Mouse (Mus musculus) layer of hippocampus, adult 9-11 months (tissue): ENCODE data around the gene Rnf183.

ENCODE experiments used
- DNase-seq: peaks from one replicate; pipeline ENCODE4 v3.0.0; 2022

Rnf183 gene

DNA sequence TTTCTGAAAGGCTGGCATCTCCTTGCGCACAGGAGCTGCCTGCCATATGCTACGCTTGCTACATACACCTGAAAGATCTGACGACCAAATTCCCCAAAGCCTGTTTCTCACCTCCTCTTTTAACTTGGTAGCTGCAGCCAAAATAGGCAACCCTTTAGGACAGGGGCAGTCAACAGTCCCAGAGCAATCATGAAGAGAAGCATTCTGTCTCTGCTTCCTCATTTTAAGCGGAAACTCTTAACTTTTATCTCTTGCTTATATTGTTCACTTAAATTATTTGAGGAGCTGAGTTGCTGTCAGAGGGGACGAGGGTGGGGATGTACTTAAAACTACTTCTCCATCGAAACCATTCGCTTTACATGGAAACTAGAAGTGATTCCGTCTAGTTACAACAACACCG lies 5.4 kb downstream of the Rnf183 start:
- DNase-seq: no peak

DNA sequence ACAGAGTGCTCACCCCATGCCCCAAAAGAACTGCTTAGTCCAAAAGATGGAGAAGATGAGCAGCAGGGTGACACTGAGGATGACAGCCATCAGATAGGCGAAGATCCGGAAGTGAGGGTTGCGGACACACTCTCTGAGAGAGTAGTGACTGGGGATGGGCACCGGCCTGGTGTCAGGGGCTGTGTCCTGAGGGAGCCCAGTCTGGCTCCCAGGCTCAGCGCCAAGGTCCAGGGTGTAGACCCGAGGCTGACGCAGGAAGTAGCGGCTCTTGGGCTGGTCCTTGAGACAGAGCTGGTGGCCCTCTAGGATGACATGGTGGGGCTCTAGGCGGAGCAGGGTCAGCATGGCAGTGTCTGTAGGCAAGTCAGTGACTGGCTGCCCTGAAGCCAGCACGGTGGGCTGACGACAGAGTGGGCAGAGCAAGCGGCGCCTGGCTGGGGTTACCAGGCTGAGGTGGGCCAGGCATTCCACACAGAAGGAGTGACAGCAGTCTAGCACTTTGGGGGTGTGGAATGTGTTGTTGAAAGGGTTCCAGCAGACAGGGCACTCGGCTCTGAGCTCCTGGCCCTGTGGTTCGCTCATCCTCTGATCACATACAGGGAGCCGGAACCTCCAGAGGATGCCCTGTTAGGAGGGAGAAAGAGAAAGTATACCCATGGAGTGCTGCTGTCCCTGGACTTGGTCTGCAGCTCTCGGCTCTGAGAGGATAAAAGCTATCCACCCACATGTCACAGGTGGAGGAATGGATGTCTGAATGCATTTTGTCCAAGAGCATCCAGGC lies 6.9 kb downstream of the Rnf183 start:
- DNase-seq: no peak

DNA sequence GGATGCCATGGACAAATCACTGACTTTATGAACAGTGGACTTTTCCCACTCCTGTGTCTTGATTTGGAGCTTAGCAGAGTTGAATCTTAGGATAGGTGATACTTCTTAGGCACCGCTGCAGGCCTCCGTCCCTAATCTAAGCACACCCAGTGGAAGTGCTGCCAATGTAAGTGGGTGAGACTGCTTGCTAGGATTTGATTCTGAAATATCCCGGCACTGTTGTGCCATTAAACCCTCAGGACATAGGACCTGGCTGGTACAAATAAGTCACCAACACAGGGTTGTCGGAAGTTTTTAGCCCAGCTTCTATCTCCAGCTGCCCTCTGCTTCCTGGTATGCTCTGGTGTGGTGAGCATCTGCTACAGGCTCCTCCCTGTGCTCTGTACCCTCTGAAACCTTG lies 9.2 kb downstream of the Rnf183 start:
- no peak for DNase-seq

DNA sequence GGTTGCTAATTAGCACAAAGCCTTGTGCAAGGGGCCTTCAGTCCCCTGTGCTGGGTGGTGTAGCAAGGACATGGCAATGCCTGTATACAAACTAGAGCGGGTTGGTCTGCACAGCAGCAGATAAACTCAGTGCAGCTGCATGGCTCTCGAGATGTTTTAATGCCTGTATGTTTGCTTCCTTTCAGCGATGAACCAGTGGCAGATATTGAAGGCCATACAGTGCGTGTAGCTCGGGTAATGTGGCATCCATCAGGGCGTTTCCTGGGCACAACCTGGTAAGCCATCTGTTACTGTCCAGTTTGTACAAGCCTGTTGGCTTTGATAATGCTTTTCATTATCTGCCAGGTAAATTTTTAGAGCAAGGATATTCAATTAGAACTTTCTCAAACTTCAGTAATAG lies 16.0 kb downstream of the Rnf183 start:
- DNase-seq: no peak

DNA sequence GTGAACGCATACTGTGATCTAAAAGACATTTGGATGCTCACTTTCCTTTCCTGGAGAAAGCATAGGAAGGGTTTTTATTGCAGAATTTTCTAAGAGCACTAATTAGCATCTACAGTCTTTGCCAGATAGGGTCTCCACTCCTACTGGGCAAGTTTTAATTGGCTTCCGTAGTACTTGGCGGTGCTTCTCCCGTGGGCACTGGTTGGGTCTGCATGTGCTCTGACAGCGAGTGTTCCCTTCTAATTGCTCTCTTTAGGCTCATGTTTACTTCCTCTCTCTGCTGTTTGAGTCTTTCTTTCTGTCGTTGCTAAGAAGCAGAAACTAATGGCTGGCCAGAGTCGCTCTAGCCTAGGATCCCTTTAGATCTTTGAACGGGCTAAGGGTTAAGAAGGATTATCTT lies 16.6 kb downstream of the Rnf183 start:
- peak; percentile 45 for DNase-seq

DNA sequence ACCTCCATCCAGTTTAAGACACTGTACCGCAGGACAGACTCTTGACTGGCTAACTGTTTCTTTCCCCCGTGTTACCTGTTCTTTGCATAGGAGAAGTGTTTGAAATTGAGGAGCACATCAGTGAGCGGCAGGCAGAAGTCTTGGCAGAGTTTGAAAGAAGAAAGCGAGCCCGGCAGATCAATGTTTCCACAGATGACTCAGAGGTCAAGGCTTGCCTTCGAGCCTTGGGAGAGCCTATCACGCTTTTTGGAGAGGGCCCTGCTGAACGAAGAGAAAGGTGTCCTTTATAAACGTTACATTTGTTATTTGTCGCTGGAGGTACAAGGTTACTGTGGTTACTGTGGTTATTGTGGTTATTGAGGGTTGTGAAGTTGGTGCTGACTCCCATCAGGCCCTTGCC lies 23.4 kb downstream of the Rnf183 start:
- no peak for DNase-seq

DNA sequence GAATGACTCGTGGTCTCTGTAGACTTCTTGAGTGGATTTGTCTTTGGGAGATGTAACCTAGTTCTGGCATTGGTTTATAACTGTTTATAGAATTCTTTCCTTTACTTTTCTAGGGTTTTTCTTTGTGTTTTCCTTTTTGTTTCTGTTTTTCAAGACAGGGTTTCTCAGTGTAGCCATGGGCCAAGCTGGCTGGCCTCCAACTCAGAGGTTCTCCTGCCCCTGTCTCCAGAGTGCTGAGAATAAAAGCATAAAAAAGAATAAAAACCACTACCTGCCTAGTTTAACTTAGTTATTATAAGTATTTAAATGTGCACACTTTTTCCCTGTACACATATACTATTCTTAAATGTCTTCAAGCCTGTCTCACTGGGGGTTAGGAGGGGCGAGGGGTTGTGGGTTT lies 24.7 kb downstream of the Rnf183 start:
- DNase-seq: no peak

DNA sequence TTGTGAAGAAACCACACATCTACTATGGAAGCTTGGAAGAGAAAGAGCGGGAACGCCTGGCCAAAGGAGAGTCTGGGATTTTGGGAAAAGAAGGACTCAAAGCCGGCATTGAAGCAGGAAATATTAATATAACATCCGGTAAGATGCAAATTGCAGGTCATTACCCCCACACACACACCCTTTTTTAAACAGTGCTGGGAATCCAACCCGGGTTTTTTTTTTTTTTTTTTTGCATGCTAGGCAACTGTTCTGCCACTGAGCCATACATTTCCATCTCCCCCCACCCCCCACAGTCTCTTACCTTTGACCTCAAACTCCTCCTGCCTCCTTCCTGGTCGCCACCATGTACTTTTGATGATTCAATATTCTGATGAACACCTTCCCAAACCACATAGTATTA lies 25.4 kb downstream of the Rnf183 start:
- DNase-seq: no peak

DNA sequence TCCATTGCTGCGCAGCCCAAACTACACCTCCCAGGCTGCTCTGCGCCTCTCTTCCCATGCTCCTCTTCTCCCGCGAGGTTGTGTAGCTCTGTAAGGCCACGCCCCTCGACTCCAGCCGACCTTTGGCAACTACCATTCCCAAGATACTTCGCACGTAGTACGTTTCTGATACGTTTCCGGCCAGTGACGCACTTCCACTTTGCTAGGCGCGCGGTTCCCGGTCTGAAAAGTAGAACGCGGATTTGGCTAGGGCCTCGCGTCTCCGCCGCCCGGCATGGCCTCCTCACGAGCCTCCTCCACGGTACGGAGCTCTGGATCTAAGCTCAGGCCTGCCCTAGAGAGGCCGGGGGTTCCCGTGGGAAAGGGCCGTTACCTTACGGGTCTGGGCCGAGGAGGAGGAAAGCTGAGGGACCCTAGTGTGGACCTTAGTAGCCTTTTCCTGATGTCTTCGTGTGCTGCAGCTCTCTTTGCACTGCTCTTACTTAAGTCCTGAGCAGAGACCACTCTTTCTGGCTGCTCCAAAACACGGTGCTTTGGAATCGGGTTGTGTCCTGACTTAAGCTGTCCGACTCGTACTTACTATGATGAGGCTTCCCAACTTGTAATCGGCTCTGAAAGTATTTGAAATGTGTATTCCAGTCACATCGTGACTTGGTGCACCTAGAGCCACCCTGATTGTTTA lies 26.3 kb downstream of the Rnf183 start, which contains the start of the genes Cdc26 and Prpf4:
Gene Cdc26, minus strand, starts transcription at position 42 of the 682 bp plus-strand sequence.
Gene Prpf4, plus strand, starts transcription at position 197 of the 682 bp plus-strand sequence.
- peak; percentile 99 for DNase-seq

DNA sequence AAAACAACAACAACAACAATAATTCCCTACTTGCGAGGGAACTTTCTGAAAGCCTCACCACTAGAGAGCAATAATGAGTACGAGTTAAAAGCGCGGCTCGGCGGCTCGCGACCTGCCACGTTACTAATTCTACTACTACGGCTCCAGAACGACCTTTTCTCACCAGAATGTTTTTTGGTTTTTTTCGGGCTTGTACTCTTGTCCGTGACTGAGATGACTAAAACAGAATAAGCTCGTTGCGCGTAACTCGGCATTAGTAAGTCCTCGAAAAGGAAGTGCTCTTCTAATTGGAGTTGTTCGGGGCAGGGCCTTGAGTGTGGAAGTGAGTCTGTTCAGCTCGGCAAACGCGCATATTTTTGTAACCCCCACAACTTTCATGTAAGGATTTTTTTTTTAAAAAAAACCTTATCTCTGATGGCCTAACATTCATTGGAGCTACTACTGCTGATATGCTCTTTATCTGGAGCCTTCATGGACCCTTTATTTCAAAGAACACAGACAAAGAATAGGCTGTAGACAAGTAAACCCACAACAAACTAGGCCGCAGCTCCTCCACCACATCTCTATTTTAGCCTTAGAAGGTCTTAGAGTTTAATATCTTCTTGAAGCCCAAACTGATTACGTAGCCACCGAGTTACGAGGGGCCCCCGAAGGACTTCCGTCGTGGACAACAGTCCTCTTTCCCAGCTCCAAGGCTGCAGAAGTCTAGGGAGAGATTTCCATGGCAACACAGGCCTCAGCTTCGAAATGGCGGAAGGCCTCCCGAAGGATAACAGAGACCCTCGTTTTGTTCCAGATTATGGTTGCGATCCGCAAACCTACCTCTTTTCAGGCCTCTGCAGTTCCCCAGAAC lies 27.1 kb downstream of the Rnf183 start:
- DNase-seq: peak; percentile 42

DNA sequence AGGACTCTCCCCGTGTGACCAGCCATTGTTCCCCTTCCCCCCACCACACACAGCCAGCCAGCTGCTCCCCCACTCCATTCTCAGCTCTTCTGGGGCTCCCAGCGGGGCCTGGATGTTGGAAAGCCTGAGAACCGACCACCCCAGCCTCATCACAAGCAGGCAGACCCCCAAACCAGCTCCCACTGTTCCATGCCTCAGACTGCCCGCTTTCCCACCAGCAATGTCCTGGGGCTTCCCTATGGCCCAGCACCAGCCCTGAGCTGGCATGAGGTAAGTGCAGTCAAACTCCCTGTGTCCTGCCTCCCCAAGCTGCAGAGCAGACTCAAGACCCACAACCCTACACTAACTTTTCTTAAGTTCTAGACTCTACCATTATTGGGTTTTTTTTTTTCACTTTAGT lies 28.9 kb downstream of the Rnf183 start:
- DNase-seq: no peak

DNA sequence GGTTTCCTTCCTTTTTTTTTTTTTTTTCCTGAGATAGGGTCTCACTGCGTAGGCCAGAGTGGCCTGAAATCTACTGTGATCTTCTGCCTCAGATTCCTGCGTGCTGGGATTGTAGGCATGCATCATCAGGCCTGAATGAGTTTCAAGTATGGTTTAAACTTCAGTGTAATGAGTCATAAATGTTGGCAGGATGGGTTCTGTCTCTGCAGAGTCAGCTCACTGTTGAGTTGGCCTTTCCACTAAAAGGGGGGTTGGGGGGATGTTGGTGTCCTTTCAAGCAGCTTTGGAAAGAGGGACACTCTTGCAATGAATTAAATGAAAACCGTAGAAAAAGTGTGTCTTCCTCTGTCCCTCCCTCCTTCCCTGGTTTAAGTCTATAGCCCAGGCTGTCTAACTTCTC lies 36.1 kb downstream of the Rnf183 start:
- peak; percentile 26 for DNase-seq

DNA sequence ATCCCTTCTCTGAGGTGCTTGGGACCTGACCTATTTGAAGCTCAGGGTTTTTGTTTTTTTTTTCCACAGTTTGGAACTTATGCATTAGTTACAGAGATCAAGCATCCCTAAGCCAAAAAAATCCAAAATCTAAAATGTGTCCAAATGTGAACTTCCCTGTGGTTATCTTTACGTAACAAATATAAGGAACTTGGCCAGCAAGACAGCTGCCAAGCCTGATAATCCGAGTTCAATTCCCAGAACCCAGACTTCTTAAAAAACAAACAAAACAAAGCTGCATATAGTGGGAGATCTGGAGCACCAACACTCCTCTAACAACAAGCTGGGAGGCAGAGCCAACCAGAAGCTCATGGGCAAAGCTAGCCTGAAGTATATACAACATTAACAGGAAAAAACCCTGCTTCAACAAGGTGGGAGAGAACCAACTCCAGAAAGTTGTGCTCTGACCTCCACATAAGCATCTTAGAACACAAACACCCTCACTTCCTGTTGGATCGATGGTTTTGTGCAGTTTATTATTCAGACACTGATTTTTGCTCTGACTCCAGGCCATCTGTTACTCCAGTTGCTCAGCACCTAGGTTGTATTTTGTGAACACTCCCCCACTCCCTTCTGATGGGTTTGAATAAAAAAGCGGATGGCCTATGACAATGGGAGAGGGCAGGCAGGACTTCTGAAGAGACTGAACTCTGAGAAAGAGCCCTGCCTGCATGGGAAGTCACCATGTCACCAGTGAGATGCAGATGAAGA lies 37.3 kb downstream of the Rnf183 start:
- DNase-seq: peak; percentile 48

DNA sequence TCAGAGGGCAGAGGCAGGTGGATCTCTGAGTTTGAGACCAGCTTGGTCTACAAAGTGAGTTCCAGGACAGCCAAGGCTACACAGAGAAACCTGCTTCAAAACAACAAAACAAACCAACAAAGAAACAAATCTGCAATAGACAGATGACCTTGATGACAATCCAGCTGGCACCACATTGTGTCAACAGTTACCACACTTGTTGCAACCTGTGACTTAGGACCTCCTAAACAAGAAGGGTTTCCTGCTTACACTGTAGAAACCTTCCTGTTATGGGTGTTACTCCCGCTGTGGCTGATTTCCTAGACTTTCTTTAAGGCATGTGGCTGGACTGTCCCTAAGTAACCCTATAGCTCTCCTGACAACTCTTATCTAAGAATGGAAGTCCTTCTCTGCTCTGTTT lies 39.2 kb downstream of the Rnf183 start:
- DNase-seq: no peak

DNA sequence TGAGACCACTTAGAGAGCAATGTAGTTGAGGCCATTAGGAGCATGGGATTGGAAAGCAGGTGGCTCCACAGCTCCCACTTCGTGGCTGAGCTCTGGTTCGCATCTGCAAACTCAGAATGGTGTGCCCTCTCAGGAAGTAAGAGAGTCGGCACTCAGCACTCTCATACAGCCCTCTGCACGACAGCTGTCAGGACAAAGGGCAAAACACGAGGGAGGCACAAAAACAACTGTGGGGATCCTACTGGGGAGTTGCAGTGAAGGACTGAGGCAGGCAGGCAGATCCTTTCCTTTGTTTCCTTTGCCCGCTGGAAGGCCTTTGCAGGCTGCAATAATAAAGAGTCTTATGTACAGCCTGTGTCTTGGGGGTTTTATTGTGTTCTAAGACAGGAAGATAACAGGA lies 41.6 kb downstream of the Rnf183 start:
- DNase-seq: no peak

DNA sequence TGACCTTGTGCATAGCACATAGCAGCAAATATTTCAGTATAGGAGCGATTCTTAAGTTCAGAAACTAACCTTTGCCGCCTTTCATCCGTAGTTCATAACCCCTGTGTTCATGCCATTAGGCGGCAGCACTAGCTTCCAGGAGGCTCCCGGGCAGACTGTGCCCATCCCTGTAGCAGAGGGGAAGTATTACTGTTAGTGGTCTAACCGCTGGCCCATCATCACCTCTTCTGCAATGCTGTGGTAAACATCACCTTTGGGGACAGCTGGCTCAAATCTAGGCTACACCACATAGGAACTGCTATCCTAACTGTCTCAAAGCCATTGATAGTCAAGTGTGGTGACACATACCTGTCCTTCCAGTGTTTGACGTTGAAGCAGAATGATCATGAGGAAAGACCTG lies 43.2 kb downstream of the Rnf183 start:
- no peak for DNase-seq

DNA sequence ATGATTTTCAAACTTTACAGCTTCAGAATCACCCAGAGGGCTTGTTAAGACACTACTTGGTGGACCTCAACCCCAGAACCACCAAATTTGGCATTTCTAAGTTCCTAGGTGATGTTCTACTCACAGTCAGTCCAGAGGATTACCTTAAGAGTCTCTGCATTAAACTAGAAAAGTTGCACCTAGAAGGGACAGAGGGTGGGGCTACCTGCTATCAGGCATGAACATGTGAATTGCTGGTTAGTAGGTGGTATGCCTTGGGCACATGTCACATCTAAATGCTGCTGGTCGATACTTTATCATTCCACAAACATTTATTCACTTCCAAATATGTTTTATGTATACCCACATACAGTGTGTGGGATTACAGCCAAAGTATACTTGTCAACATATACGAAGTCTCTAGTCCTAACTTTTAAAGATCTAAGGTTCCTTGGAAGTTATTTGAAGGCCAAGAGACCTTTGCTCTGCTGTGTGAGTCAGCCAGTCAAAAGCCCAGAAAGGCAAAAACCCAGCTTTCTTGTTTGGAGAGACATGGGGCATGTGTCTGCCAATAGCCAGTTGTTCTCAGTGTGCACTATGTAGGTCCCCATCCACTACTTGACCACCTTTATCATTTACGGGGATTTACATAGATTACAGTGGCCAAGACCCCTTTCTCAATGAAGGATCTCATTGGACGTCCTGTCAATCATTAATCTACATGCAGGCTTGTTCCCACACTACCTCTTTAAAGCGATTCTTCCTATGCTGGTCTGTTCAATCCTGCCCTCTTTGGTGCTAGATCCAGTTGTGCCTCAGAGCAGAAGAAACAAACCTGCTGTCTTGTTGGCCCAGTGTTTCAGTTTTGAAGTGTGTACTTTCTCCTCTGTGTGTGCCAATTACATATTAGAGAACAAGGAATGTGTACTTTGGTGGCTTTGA lies 45.2 kb downstream of the Rnf183 start:
- no peak for DNase-seq

DNA sequence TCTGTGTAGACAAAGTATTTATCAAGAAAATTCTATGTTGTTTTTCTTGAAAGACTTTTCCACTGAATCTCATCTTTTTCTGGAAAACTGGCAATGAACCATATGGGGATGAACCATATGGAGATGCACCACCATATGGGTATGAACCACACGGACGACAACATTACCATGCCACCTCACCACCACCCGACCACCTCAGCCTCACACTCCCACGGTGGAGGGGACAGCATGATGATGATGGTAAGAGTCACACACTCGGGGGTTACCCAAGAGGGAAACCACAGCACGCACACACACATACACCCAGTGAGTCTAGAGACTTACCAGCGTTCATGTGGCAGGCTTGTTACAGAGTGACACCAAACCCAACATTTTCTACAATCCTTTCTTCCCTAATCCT lies 49.6 kb downstream of the Rnf183 start:
- no peak for DNase-seq

DNA sequence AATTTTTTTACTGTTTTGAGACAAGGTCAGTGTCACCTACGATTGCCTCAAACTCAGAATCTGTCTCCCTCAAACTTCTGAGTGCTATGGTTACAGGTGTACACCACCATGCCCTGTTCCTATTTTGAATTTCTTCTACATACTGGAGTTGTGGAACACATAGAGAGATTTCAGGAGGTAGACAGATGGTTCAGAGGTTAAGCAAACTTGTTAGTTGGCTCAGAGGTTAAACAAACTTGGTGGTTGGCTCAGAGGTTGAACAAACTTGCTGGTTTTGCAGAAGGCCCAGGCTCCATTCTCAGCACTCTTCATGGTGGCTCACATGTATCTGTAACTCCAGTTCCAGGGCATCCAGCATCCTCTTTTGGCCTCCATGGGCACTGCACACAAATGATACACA lies 50.9 kb downstream of the Rnf183 start:
- DNase-seq: no peak

DNA sequence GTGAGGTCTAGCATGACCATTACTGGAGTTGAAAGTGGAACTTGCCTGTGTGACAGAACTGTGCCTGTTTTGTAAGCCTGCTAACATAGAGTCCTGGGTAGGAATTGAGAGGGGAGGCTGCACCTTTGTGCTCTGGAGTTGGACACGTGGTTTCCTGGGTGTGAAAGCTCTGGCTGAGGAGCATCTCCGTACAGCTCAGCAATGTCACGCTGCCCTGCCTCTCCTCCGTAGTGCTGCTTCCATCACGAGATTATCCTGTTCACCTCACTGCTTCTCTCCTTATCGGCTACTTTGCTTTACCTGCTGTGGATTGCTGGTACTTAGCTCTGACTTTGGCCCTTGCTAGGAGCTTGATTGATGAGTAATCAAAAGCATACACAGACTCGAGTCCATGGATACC lies 51.3 kb downstream of the Rnf183 start:
- DNase-seq: no peak

DNA sequence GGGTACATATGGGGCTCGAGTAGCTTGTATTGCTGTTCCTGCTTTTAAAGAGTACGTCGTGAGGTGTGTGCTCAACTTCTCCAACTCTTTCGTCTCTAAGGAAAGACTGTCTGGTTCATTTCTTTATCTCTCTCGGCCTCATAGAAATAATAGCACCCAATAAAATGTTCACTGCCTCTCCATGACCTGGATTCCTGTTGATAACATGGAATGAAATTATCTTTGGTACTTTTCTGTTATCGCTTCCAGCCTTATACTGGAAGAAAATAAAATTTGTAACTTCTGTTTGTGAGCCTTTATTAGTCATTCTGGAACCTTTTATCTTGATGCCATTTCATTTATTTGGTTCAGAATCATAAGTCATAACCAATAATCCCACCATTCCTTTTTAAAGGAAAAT lies 51.8 kb downstream of the Rnf183 start:
- DNase-seq: no peak
